Mouse (Mus musculus): Measurements from ENCODE around the gene Disc1. TPM values are rescaled to one million over a fixed set of nuclear protein-coding genes. Genes with fewer than 3 reads are reported as not detected.

Gene Disc1
- 1.2 TPM in 2 replicates for polyA plus RNA-seq (2015; fragmentation: Nextera tagmentation; extraction: Ambion mirVana)

DNA sequence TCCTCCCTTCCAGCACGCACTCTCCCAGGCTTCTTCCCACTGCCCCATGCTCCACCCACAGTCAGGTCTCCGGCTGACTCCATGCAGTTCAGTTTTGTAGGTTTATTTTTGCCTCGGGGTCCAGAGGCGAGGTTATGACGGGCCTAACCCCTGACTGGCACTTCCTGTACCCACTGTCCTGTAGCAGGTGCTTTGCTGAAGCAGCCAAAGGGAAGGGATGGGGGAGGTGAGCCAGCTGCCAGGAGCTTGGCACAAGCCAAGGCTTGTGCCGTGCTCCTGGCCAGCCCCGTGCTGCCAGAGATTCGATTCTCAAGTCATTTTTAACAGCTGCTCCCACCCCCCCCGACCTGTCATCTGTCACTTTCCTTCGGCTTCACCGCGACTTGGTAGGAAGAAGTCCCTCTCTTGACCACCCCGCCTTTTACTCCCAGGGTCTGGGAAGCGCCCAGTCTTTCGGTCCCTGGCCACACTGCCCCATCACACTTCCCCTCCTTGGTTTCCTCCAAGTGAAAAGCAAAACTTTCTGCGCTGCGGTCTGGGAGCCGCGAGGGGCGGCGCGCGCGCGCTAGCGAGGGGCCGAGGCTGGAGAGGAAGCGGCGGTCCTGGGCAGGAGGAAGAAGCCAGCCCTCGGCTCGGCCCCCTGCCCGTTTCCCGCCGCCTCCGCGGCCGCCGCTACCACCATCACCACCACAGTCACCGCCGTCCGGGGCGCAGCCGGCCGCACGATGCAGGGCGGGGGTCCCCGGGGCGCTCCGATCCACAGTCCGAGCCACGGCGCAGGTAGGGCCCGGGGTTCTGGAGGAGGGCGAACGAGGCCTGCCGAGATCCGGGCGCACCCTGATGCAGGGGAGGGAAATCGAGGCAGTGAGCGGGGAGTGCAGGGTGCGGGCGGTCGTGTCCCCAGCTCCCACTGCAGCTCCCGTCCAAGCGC, at the start of gene Disc1:
Gene Disc1 (plus strand): TSS at position 691 of the 931 bp plus-strand sequence.
- H3K27me3 ChIP-seq, result peaks cover 32% of the 10 kb centered on the region
- peak within 1 kb of the TSS; percentile 97 for H3K4me2 ChIP-seq (replicated peaks)
- no peaks in the 10 kb centered on the region for H3K36me3 ChIP-seq
- H3K27ac ChIP-seq (replicated peaks), result peak within 1 kb of the TSS; percentile 48
- peaks cover 17% of the 10 kb centered on the region for H3K4me1 ChIP-seq
- peak within 1 kb of the TSS; percentile 64 for H3K4me3 ChIP-seq
- no peaks in the 10 kb centered on the region for H3K9me3 ChIP-seq
- peak within 1 kb of the TSS; percentile 59 for H3K9ac ChIP-seq (replicated peaks)
- peak; percentile 32; the same call in 1 of the 2 replicates for ATAC-seq (replicated peaks)
- 1% methylated on average over 65 of the region's 65 CpGs for WGBS

DNA sequence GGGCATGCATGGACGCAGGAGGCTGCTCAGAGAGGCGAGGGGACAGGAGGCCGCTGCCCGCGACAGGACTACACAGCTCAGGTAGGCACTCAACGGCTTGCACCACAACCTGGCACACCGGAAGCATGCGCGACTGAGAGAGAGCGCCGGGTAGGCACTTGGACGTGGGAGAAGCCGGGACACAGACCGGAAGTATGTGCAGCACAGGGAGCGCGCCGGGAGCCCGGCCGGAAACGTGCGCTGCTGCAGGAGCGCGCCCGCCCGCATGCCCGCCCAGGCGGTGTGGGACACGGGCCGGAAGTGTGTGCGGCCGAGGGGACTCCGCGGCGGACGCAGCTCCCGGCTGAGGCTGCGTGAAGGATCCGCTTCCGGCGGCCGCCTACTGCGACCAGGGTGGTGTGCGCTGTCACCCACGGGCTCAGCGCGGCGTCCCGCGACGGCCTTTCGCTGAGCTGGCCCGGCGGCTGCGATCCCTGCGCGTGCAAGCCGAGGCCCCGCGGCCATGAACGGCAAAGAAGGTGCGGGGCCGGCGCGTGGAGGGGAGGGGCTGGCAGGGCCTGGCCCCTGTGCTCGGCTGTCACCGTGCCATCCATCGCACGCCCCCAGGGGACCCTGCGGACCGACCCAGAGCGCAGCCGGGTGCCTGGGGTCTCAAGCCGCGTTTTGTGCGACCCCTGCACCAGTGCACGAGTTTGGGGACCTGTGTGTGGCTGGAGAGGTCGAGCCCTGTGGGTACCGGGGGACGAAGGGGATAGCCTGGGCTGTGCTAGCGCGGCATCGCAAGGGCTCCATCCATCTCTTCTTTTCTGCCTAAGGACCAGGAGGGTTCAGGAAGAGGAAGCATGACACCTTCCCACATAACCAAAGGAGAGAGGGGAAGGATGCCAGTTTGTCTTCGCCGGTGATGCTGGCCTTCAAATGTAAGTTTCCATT, 41.0 kb upstream of the Disc1 start, which contains the start of gene Tsnax:
Gene Tsnax (plus strand): TSS at position 303 of the 933 bp plus-strand sequence.
- peak within 1 kb of the TSS; percentile 66 for H3K4me3 ChIP-seq
- H3K36me3 ChIP-seq, result peaks cover 29% of the 10 kb centered on the region
- WGBS, result 2% methylated on average over 83 of the region's 84 CpGs
- peaks cover 11% of the 10 kb centered on the region for H3K4me1 ChIP-seq
- ATAC-seq (replicated peaks), result peak; percentile 99
- peak within 1 kb of the TSS; percentile 79 for H3K27ac ChIP-seq (replicated peaks)
- H3K4me2 ChIP-seq (replicated peaks), result peak within 1 kb of the TSS; percentile 74
- H3K27me3 ChIP-seq, result no peaks in the 10 kb centered on the region
- H3K9ac ChIP-seq (replicated peaks), result peak within 1 kb of the TSS; percentile 74
- H3K9me3 ChIP-seq, result no peaks in the 10 kb centered on the region

- no peak overlapping the region for H3K9ac ChIP-seq (replicated peaks)
- no peak overlapping the region for H3K4me3 ChIP-seq
- H3K4me2 ChIP-seq (replicated peaks), result no peak overlapping the region
- H3K9me3 ChIP-seq, result no peaks in the 10 kb centered on the region
- no peaks in the 10 kb centered on the region for H3K4me1 ChIP-seq
- no peak for ATAC-seq (replicated peaks)
- H3K36me3 ChIP-seq, result peaks cover 60% of the 10 kb centered on the region
- WGBS, result 95% methylated on average over 8 of the region's 8 CpGs
- H3K27me3 ChIP-seq, result no peaks in the 10 kb centered on the region
- no peak overlapping the region for H3K27ac ChIP-seq (replicated peaks)
These were observed 29.9 kb upstream of the Disc1 start for GRCm38 (mm10) chr8:125024085-125024484.

- Histone ChIP-seq H3K9me3 (no peaks in the 10 kb centered on the region), H3K4me2 (replicated peaks) (no peak overlapping the region), H3K9ac (replicated peaks) (no peak overlapping the region), H3K36me3 (peaks cover 84% of the 10 kb centered on the region), H3K4me1 (no peaks in the 10 kb centered on the region), H3K27me3 (no peaks in the 10 kb centered on the region), H3K27ac (replicated peaks) (no peak overlapping the region), H3K4me3 (no peak overlapping the region)
- 43% methylated on average over 3 of the region's 3 CpGs for WGBS
- no peak for ATAC-seq (replicated peaks)
These were observed 26.8 kb upstream of the Disc1 start for GRCm38 (mm10) chr8:125027211-125027610.

- Histone ChIP-seq H3K9ac (replicated peaks) (no peak overlapping the region), H3K9me3 (no peaks in the 10 kb centered on the region), H3K4me3 (no peak overlapping the region), H3K4me1 (no peaks in the 10 kb centered on the region), H3K36me3 (peaks cover 92% of the 10 kb centered on the region), H3K4me2 (replicated peaks) (no peak overlapping the region), H3K27me3 (no peaks in the 10 kb centered on the region), H3K27ac (replicated peaks) (no peak overlapping the region)
- no peak for ATAC-seq (replicated peaks)
- 98% methylated on average over 5 of the region's 5 CpGs for WGBS
These were observed 25.2 kb upstream of the Disc1 start for GRCm38 (mm10) chr8:125028841-125029240.

DNA sequence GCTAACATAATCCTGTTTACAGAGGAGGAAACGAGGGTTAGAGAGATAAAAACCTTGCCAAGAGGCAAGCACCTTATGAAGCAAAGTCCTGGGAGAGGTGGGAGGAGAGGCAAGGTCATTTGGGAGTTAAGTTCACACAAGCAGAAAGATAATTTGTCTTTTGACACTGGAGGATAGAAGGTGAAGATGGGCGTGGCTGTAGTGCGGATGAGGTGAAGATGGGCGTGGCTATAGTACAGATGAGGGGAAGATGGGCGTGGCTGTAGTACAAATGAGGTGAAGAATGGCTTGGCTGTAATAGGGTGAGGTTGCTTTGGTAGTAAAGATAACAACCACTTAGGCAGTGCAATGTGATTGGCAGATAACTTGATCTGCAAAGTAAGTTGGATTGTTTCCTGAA, 22.7 kb upstream of the Disc1 start:
- Histone ChIP-seq H3K27me3 (no peaks in the 10 kb centered on the region), H3K36me3 (peaks cover 73% of the 10 kb centered on the region), H3K9ac (replicated peaks) (no peak overlapping the region), H3K27ac (replicated peaks) (no peak overlapping the region), H3K9me3 (no peaks in the 10 kb centered on the region), H3K4me2 (replicated peaks) (no peak overlapping the region), H3K4me3 (no peak overlapping the region), H3K4me1 (peaks cover 3% of the 10 kb centered on the region; the same call in 1 of the 2 replicates)
- no peak for ATAC-seq (replicated peaks)
- WGBS, result 85% methylated on average over 5 of the region's 5 CpGs

DNA sequence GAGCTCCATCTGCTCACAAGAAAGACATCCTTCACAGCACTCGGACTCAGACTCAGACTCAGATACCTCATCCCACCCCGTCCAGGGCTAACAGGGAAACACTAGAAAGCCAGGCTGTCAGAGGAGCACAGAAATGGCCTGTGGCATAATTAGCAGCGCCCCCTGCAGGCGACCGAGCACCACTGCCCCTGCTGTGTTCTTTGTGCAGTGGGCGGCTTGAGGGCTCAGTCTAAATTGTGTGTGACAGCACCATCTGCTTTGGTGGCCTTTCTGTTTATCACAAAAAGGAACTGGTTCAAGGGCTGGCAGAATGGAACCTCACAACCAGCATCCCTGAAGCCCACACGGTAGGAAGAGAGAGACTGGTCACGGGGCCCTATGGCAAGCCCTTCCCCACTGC, 19.3 kb upstream of the Disc1 start:
- ATAC-seq (replicated peaks), result peak; percentile 67
- H3K9ac ChIP-seq (replicated peaks), result no peak overlapping the region
- H3K27me3 ChIP-seq, result no peaks in the 10 kb centered on the region
- H3K27ac ChIP-seq (replicated peaks), result peak overlapping the region; percentile 32; the same call in 1 of the 2 replicates
- peaks cover 3% of the 10 kb centered on the region; the same call in 1 of the 2 replicates for H3K4me1 ChIP-seq
- WGBS, result 17% methylated on average over 8 of the region's 8 CpGs
- no peaks in the 10 kb centered on the region for H3K9me3 ChIP-seq
- no peak overlapping the region for H3K4me2 ChIP-seq (replicated peaks)
- peaks cover 56% of the 10 kb centered on the region for H3K36me3 ChIP-seq
- no peak overlapping the region for H3K4me3 ChIP-seq

- H3K27ac ChIP-seq (replicated peaks), result no peak overlapping the region
- H3K9ac ChIP-seq (replicated peaks), result no peak overlapping the region
These were observed 16.9 kb upstream of the Disc1 start for GRCm38 (mm10) chr8:125037081-125037480.

DNA sequence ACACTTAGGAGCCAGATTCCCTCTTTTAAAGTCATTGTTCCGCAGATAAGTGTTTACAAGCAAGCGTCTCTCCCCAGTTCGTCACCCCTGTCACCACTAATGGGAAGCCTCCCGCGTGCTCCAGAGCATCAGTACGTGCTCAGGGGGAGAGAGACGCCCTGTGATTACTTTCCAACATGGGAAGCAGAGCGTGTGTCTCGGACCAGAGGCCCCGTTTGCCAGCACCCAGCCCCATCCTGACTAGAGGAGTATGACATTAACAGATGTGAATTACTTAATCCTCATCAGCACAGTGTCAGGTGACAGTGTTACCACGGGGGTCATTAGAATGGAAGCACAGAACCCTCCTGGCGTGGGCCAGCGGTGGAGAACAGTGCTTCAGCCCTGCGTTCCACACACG, 15.3 kb upstream of the Disc1 start:
- Histone ChIP-seq H3K27ac (replicated peaks) (no peak overlapping the region), H3K4me2 (replicated peaks) (no peak overlapping the region), H3K27me3 (no peaks in the 10 kb centered on the region), H3K36me3 (peaks cover 30% of the 10 kb centered on the region), H3K9me3 (no peaks in the 10 kb centered on the region), H3K9ac (replicated peaks) (no peak overlapping the region), H3K4me3 (no peak overlapping the region), H3K4me1 (peaks cover 3% of the 10 kb centered on the region; the same call in 1 of the 2 replicates)
- ATAC-seq (replicated peaks), result no peak
- WGBS, result 90% methylated on average over 15 of the region's 15 CpGs

More at GRCm38 (mm10) chr8:125037081-125037480, 16.9 kb upstream of the Disc1 start:
- peaks cover 3% of the 10 kb centered on the region; the same call in 1 of the 2 replicates for H3K4me1 ChIP-seq
- H3K4me2 ChIP-seq (replicated peaks), result no peak overlapping the region
- H3K36me3 ChIP-seq, result peaks cover 41% of the 10 kb centered on the region
- no peak overlapping the region for H3K4me3 ChIP-seq
- ATAC-seq (replicated peaks), result no peak
- H3K27me3 ChIP-seq, result no peaks in the 10 kb centered on the region
- H3K9me3 ChIP-seq, result no peaks in the 10 kb centered on the region
- WGBS, result 97% methylated on average over 7 of the region's 7 CpGs

- no peak overlapping the region for H3K9ac ChIP-seq (replicated peaks)
- no peaks in the 10 kb centered on the region for H3K4me1 ChIP-seq
- no peak overlapping the region for H3K4me2 ChIP-seq (replicated peaks)
- no peak overlapping the region for H3K27ac ChIP-seq (replicated peaks)
- H3K36me3 ChIP-seq, result peaks cover 25% of the 10 kb centered on the region
- ATAC-seq (replicated peaks), result no peak
- no peak overlapping the region for H3K4me3 ChIP-seq
- H3K27me3 ChIP-seq, result no peaks in the 10 kb centered on the region
- H3K9me3 ChIP-seq, result no peaks in the 10 kb centered on the region
- WGBS, result 89% methylated on average over 15 of the region's 15 CpGs
These were observed 13.2 kb upstream of the Disc1 start for GRCm38 (mm10) chr8:125040587-125041375.

DNA sequence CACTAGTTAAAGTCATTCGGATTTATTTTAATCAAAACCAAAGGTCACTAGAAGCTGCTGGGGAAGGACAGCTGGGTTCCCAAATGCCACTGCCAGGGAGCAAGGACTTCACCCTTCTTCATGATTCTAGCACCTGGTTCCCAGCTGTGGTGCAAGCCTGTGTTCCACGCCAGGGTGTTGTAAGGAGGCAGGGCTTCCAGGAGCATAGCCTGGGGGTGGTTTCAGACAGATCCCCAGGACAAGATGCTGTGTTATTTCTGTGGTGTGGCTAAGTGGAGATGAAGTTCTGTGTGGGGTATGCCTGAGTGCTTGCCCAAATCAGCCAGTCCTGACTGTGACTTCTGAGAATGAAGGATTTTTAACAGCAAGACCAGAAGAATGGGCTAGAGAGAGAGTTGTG, 12.5 kb upstream of the Disc1 start:
- Histone ChIP-seq H3K4me1 (no peaks in the 10 kb centered on the region), H3K36me3 (peaks cover 25% of the 10 kb centered on the region), H3K27me3 (no peaks in the 10 kb centered on the region), H3K4me3 (no peak overlapping the region), H3K27ac (replicated peaks) (no peak overlapping the region), H3K9ac (replicated peaks) (no peak overlapping the region), H3K9me3 (no peaks in the 10 kb centered on the region), H3K4me2 (replicated peaks) (no peak overlapping the region)
- 76% methylated on average over 2 of the region's 2 CpGs for whole genome bisulfite sequencing
- no peak for ATAC-seq (replicated peaks)
